Mouse (Mus musculus) limb, embryonic 10.5 days (tissue): ENCODE measurements around the gene Acot7. TPM values are rescaled to one million over a fixed set of nuclear protein-coding genes. Genes with fewer than 3 reads are reported as not detected.
"Not testable (repeated sequence)": the region's sequence is repeated elsewhere in the genome, so short reads cannot be mapped to it uniquely, and the experiment has no call there.

Experiments used
- DNase-seq: peaks from one replicate; pipeline ENCODE4 v3.0.0-alpha.2; 2017; ENCODE audit warnings: low spot score
- H3K27ac ChIP-seq: fragments of 300-500 bp; sonication (generic); 2 replicates; pipeline ENCODE4 v1.5.1; 2016; ENCODE audit warnings: mild to moderate bottlenecking
- H3K27me3 ChIP-seq: fragments of 300-500 bp; sonication (generic); 2 replicates; pipeline ENCODE4 v1.6.1; 2016; ENCODE audit warnings: low read depth, mild to moderate bottlenecking; ENCODE audit not compliant: poor library complexity, severe bottlenecking
- H3K36me3 ChIP-seq: fragments of 300-500 bp; sonication (generic); 2 replicates; pipeline ENCODE4 v1.6.1; 2016; ENCODE audit warnings: mild to moderate bottlenecking, moderate library complexity
- H3K4me1 ChIP-seq: fragments of 300-500 bp; sonication (generic); 2 replicates; pipeline ENCODE4 v1.6.1; 2016
- H3K4me3 ChIP-seq: fragments of 300-500 bp; sonication (generic); 2 replicates; pipeline ENCODE4 v1.5.1; 2016; ENCODE audit warnings: mild to moderate bottlenecking, moderate library complexity
- H3K9me3 ChIP-seq: fragments of 300-500 bp; sonication (generic); replicated peaks from 2 replicates; pipeline ENCODE4 v1.6.1; 2016; ENCODE audit warnings: mild to moderate bottlenecking
- WGBS: fragments of 180-500 bp; shearing (Covaris S2); methylation state at CpG from one replicate; pipeline ENCODE4 v1.1.7; 2016; 5-methylcytosine and 5-hydroxymethylcytosine counted together
- polyA plus RNA-seq: library from polyadenylated mRNA; unstranded; fragments of >200 nt; fragmentation: Nextera tagmentation; extraction: Ambion mirVana; gene quantifications from 2 replicates; pipeline ENCODE4 v1.2.1, GENCODE M21; 2016

Acot7 gene
- polyA plus RNA-seq, 1 experiment from 2014 or later: 34.8 TPM

DNA sequence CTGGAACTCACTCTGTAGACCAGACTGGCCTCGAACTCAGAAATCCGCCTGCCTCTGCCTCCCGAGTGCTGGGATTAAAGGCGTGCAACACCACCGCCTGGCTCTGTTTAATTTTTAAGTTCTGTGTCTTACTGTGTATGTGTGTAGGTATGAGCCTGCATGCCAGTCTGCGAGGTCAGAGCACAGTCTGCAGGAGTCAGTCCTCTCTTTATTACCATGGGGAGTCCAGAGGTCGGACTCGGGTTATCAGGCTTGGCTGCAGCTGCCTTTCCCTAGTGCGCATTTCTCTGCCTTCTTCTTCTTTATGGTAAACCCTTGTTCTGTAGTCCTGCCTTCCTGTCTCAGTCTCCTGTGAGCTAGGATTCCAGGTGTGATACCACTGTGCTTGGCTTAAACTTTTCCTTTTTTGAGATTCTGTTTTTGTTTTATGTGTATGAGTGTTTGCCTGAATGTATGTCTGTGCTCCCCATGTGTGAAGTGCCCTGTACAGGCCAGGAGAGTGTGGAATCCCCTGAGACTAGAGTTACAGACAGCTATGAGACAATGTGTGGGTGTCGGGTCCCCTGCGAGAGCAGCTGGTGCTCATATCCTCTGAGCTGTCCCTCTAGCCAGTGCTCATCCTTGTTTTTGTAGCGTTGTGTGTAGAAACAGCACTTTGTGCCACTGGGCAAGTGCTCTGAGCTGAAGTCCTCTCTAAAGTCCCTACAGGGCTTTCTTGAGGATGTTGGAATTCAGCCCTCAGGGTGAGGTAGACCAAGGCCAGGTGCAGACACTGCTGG lies 50.0 kb downstream of the Acot7 start:
- no peaks in the 10 kb centered on the region for H3K27me3 ChIP-seq
- peaks cover 16% of the 10 kb centered on the region for H3K4me1 ChIP-seq
- no peaks in the 10 kb centered on the region for H3K36me3 ChIP-seq
- no peaks in the 10 kb centered on the region for H3K9me3 ChIP-seq
- WGBS: 83% methylated on average over 12 of the region's 12 CpGs
- H3K27ac ChIP-seq: no peak overlapping the region
- DNase-seq: no peak
- H3K4me3 ChIP-seq: no peak overlapping the region

DNA sequence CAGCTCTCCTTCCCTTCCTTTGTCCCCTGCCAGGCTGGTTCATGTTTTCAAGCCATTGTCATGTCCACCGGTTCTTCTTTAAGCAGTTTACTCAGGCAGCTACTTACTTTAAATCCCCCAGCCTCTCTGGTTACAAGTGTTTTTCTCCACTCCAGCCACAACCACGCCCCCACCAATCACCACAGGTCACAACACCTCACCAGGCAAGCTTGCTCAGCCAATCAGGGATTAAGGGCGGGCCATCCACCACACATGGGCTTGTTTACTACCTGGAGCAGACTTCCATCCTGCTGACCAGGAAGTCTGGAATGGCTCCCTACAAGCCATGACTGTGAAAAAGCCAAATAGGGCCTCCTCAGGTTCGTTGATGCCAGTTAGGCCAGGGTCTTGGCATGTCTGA lies 52.4 kb downstream of the Acot7 start:
- not testable (repeated sequence) for H3K27ac ChIP-seq, H3K9me3 ChIP-seq, H3K36me3 ChIP-seq, DNase-seq, H3K4me3 ChIP-seq, H3K27me3 ChIP-seq
- WGBS: 29% methylated on average over 4 of the region's 4 CpGs
- peaks cover 16% of the 10 kb centered on the region for H3K4me1 ChIP-seq

DNA sequence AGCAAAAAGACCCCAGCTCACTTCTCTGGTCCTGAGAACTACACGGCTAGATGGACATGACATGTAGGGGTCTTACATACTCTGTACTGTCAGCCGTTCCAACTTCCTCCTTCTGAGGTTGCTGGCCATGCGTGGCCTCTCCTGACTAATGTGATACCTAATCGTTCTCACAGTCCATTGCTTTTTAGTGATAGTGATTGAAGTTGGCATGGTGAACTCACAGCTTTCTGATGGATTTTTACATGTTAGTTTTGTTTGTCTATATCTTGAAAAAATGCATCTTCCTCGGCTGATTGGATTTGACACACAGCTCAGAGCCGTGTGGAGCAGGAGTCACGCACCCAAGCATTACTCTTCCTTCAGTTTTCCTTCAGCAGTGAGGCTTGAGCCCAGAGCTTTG lies 53.4 kb downstream of the Acot7 start:
- no peaks in the 10 kb centered on the region for H3K36me3 ChIP-seq
- WGBS: 89% methylated on average over 7 of the region's 7 CpGs

DNA sequence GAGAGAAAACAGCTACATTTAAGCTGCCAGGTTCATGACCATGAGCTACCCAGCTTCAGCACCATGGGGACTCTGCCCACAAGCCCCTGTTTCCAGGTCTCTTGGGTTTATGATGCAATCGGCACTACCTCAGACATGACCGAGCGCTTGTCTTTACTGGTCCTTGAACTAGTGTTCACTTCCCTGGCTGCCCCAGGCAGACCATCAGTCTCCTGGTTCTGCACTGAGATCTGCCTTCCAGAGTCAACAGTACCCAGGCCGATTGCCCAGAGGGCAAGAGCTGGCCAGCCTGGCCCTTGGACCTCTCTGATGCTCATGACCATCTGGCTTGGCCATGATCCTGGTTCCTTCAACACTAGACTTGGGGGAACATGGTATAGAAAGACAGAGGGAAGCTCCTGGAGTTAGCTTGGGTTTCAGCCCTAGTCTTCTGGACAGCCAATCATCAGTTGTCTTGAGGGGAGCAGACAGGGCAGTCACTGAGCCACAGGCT lies 54.5 kb downstream of the Acot7 start:
- Histone ChIP-seq H3K27me3 (no peaks in the 10 kb centered on the region), H3K9me3 (no peaks in the 10 kb centered on the region), H3K4me3 (no peak overlapping the region), H3K27ac (0 out of 2 replicates have a peak overlapping the region, but pooled peaks have one; percentile 1), H3K4me1 (peaks cover 16% of the 10 kb centered on the region), H3K36me3 (no peaks in the 10 kb centered on the region)
- DNase-seq: no peak
- 93% methylated on average over 4 of the region's 4 CpGs for WGBS

More for the DNA sequence above, 53.4 kb downstream of the Acot7 start:
- Histone ChIP-seq H3K27me3 (no peaks in the 10 kb centered on the region), H3K9me3 (no peaks in the 10 kb centered on the region), H3K4me3 (no peak overlapping the region), H3K27ac (no peak overlapping the region), H3K4me1 (peaks cover 16% of the 10 kb centered on the region)
- DNase-seq: no peak

DNA sequence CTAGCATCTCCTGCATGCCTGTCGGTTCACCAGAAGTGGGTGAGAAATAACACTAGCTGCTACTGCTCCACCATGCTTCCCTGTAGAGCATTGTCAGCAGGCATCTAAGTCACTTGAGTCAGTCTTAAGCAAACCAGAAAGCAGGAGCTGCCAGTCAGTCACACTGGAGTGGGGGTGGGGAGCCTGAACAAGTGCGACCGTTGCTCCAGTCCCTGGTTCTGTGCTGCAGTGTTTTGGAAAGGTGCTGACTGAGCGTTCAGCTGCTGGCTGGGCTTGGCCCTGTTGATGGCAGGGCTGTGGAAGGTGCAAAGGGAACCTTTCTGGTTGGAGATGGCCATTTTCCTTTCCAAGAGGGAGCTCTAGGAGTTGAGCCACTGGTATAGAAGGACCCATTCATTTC lies 62.0 kb downstream of the Acot7 start:
- H3K36me3 ChIP-seq: no peaks in the 10 kb centered on the region

DNA sequence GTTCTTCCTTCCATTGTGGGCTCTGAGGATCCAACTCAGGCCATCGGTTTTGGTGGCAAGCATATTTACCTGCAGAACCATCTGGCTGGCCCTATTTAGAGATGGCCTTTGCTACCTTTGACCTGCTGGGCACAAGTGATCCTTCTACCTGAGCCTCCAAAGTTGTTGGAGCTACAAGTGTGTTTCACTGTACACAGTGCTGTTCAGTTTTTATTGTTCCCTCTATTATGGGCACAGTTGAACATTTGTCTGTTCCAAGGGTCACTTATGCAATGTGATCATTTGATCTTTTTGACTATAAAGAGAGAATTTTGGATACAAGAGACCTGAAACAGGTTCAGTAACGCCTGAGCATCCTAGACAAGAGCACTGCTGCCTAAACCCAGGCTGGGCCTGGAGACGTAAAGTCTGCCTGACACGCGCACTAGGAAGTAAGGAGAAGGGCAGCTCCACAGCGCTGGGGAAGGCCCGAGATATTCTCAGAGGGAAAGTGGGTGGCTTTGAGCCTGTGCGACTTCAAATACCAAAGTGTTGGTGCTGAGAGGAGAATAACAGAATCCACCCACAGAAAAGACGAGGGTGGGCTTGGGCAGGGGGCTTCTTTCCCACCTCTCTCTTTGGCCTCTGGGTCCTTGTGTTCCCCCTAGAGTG lies 65.4 kb downstream of the Acot7 start:
- Histone ChIP-seq H3K4me3 (no peak overlapping the region), H3K9me3 (no peaks in the 10 kb centered on the region), H3K27me3 (no peaks in the 10 kb centered on the region), H3K36me3 (no peaks in the 10 kb centered on the region), H3K4me1 (peaks cover 22% of the 10 kb centered on the region), H3K27ac (no peak overlapping the region)
- DNase-seq: no peak
- WGBS: 89% methylated on average over 9 of the region's 9 CpGs

More for the DNA sequence above, 62.0 kb downstream of the Acot7 start:
- Histone ChIP-seq H3K4me3 (no peak overlapping the region), H3K4me1 (0 out of 2 replicates have a peak, but pooled peaks cover 4% of the 10 kb centered on the region), H3K9me3 (no peaks in the 10 kb centered on the region), H3K27ac (no peak overlapping the region), H3K27me3 (no peaks in the 10 kb centered on the region)
- 80% methylated on average over 4 of the region's 4 CpGs for WGBS
- no peak for DNase-seq

DNA sequence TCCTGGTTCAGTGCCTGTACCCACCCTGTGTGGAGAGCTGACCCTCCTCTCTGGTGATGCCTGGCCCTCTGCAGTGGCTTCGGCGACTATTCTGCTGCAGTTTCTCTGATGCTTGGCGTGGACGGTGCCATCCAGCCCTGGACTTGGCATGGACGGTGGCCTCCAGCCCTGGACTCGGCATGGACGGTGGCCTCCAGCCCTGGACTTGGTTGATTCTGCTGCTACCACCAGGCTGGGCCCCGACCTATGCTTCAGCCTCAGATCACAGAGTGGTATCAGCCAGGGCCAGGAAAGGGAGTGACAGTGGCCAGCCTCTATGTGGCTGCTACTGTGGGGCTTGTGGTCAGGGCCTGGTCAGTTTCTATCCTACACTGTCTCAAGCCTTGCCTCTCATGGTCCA lies 66.0 kb downstream of the Acot7 start:
- H3K9me3 ChIP-seq: no peaks in the 10 kb centered on the region
- no peak overlapping the region for H3K4me3 ChIP-seq
- H3K4me1 ChIP-seq: peaks cover 22% of the 10 kb centered on the region
- H3K27ac ChIP-seq: no peak overlapping the region
- DNase-seq: no peak
- WGBS: 92% methylated on average over 8 of the region's 8 CpGs
- no peaks in the 10 kb centered on the region for H3K27me3 ChIP-seq
- no peaks in the 10 kb centered on the region for H3K36me3 ChIP-seq

DNA sequence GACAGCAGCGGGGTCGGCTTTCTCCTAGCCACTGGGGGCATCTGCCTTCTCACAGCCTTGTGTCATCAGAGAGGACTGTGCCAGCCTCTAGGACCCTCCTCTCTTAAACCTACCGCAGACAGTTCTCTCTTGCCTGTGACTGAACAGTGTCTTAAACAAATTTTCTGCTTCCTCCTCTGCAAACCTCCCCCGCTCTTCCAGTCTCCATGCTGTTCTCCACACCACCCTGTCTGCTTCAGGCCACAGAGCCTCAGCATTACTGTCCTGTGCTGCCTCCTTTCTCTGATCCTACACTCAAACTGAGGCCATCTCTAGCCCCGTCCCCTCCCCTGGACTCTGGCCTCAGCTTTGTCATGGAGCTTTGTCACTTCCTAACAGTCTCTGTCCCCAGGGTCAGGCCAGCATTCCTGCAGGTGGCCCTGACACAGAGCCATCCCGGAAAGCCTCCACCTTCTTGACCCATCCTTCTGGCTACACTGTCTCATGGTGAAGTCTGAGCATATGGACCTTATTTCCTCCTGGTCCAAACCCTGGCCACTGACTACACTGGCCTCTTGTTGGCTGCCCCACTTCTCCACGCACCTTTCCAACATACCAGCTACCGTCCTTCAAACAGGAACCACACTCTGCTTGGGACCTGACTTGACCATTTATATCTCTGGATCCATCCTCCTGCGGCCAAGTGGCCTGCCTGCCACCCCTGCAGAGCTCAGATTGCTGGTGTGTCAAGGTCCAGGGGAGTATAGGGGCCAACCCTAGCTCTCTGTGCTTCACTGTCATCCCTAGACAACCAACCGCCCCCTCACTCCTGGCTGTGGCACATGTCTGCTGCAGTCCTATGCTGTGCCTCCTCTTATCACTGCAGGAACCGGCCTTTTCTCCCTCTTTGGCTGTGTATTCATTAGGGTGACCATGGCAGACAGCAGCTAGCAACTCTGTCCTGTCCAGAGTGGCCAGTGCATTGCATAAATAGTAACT lies 66.9 kb downstream of the Acot7 start:
- Histone ChIP-seq H3K36me3 (no peaks in the 10 kb centered on the region), H3K4me1 (peaks cover 22% of the 10 kb centered on the region), H3K27ac (no peak overlapping the region), H3K27me3 (no peaks in the 10 kb centered on the region), H3K9me3 (no peaks in the 10 kb centered on the region), H3K4me3 (no peak overlapping the region)
- no peak for DNase-seq
- WGBS: 85% methylated on average over 11 of the region's 11 CpGs

DNA sequence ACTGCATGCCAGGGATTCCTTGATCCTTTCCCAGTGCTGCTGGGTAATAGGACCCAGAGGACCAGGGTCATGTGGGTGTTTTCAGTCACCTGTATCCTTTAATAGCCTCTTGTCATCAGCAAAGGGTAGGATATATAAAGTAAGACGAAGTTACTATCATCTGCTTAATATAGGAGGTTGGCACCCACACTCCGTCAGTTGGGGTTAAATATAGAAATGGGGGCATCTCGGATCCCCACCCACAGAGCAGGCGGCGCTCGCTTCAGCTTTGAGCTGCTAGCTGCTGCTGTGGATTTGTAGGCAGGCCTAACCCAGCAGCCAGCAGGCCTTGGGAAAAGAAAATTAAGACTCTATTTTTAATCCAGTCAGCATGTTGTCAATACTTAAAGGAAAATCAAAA lies 68.1 kb downstream of the Acot7 start:
- Histone ChIP-seq H3K4me3 (no peak overlapping the region), H3K27me3 (no peaks in the 10 kb centered on the region), H3K9me3 (no peaks in the 10 kb centered on the region), H3K27ac (no peak overlapping the region), H3K4me1 (peaks cover 22% of the 10 kb centered on the region), H3K36me3 (no peaks in the 10 kb centered on the region)
- DNase-seq: no peak
- WGBS: 83% methylated on average over 6 of the region's 6 CpGs

DNA sequence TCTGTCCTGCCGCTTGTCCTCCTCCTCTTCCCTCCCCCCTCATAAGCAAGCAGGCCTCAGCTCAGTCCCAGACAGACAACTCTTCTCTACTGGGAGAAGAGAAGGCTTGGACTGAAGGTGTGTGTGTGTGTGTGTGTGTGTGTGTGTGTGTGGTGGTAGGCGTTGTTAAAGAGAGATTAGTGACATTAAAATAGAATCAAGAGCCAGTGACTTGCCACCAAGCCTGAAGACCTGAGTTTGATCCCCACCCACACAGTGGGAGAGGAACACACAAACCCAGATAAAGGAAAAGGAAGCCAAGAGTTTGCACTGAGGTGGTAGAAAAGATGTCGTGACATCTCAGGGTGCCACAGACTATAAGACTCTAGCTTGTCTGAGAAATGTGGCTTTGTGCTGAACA lies 69.3 kb downstream of the Acot7 start:
- no peaks in the 10 kb centered on the region for H3K36me3 ChIP-seq
- H3K4me3 ChIP-seq: no peak overlapping the region
- no peaks in the 10 kb centered on the region for H3K27me3 ChIP-seq
- H3K4me1 ChIP-seq: peaks cover 22% of the 10 kb centered on the region
- peak overlapping the region; percentile 16; the same call in 1 of the 2 replicates for H3K27ac ChIP-seq
- H3K9me3 ChIP-seq: no peaks in the 10 kb centered on the region
- DNase-seq: no peak
- WGBS: 89% methylated on average over 3 of the region's 3 CpGs

DNA sequence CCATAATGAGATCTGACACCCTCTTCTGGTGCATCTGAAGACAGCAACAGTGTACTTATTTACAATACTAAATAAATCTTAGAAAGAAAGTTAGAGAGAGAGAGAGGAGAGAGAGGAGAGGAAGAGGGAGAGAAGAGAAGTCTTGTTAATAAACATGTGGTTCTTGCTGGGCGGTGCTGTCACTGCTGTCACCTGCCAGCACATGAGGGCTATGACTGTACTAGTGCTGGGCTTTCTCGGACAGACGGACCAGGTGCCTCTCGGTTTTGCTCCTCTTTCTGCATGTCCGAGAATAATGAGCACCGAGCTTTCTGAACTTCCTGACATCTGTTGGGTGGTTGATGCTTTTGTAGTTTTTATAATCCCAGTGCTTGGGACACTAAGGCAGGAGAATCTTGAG lies 72.7 kb downstream of the Acot7 start:
- Histone ChIP-seq H3K27me3 (no peaks in the 10 kb centered on the region), H3K4me1 (peaks cover 12% of the 10 kb centered on the region), H3K36me3 (no peaks in the 10 kb centered on the region), H3K4me3 (no peak overlapping the region), H3K27ac (no peak overlapping the region), H3K9me3 (no peaks in the 10 kb centered on the region)
- no peak for DNase-seq
- 87% methylated on average over 6 of the region's 6 CpGs for WGBS

DNA sequence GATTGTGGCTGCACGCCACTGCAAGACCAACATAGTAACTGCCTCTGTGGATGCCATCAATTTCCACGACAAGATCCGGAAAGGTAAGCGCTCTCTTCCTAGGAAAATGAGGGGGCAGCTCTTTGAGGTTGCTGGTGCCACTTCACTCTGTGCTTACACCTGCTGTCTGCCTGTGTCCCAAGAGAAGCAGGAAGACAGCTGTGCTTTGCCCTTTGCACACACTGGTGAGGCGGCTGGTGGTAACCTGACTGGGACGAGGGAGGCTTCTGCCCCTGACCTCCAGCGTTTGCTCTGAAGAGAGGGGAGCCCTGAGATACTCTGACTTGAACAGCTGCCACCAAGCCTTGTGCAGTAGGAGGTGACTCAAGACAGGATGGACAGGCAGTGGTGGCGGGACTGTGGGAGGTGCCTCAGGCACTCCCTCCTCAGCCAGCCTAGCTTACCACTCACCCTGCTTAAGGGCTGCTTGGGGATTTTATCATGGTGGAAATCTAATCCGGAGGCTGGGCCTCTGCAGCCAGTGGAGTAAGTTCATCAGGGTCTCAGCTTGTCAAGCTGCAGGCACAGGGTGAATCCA lies 75.3 kb downstream of the Acot7 start:
- no peak for DNase-seq
- Histone ChIP-seq H3K9me3 (no peaks in the 10 kb centered on the region), H3K36me3 (no peaks in the 10 kb centered on the region), H3K27ac (no peak overlapping the region), H3K4me1 (no peaks in the 10 kb centered on the region), H3K4me3 (no peak overlapping the region), H3K27me3 (no peaks in the 10 kb centered on the region)
- WGBS: 77% methylated on average over 9 of the region's 9 CpGs
